Mouse (Mus musculus): ENCODE results near the gene Spg21. TPM values are rescaled to one million over a fixed set of nuclear protein-coding genes. Genes with fewer than 3 reads are reported as not detected.

Gene Spg21
- polyA plus RNA-seq, 1 experiment: 25.4 TPM

DNA sequence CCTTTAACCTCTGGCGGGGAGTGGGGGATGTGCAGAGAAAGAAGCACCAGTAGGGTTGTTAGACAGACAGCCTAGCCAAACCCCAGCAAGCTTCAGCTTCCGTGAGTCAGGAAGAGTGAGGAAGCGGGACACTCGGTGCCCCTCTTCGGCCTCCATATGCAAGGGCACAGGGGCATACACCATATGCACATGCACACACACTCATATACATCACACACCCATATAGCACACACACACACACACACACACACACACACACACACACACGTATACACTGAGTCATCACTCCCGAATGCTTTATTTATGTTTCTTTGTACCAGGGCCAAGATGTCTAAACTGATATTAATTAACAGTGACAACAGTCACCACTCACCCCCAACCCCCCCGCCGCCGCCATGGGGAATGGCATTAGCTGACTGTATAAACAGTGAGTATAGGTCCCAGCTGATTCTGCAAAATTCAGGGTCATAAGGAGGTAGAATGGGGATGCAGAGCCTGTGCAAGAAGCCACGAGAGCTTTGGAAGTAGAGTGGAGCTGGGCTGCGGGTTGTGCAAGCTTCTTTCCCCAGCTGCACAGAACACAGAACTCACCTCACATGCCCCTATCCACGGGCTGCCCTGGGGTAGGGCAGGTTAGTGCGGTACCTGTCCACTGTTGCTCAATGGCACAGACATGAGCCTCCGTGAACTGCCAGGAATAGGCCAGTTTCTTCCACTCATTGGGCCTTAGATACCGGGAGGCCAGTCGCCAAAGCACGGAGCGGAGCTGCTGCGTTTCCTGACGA lies 42.2 kb downstream of the Spg21 start:
- TF ChIP-seq POLR2A (IDR thresholded peaks at IDR 0.05; ENCODE audit: extremely low read depth, insufficient read depth, low read length): no peak
- no peak for TF ChIP-seq CTCF (IDR thresholded peaks at IDR 0.05; ENCODE audit: extremely low read depth, insufficient read depth, low read length)
- Histone ChIP-seq H3K4me3 (ENCODE audit: insufficient read depth, low read length) (no peak overlapping the region), H3K27ac (ENCODE audit: insufficient read depth, low read length) (no peak overlapping the region), H3K4me1 (ENCODE audit: control insufficient read depth, insufficient read depth, low read length) (no peaks in the 10 kb centered on the region)

DNA sequence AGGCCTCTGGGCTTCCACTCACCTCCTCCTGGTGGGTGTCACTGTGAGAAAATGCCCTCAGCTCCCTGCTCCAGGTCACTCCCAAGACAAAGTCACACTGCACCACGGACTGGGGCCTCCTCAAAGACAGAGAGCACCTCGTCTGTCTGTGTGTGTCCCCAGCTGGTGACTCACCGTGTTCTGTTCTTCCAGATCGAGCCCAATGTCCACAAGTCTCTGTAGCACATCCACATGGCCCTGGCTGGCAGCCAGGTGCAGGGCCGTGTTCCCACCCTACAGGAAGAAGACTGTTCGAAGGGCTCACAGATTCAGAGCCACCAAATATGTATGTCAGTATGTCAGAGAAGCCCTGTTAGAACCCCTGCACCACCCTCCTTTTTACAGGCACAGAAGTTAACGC lies 47.7 kb downstream of the Spg21 start:
- TF ChIP-seq POLR2A (IDR thresholded peaks at IDR 0.05; ENCODE audit: extremely low read depth, insufficient read depth, low read length): no peak
- TF ChIP-seq CTCF (IDR thresholded peaks at IDR 0.05; ENCODE audit: extremely low read depth, insufficient read depth, low read length): no peak
- Histone ChIP-seq H3K4me1 (ENCODE audit: control insufficient read depth, insufficient read depth, low read length) (no peaks in the 10 kb centered on the region), H3K4me3 (ENCODE audit: insufficient read depth, low read length) (no peak overlapping the region), H3K27ac (ENCODE audit: insufficient read depth, low read length) (no peak overlapping the region)

DNA sequence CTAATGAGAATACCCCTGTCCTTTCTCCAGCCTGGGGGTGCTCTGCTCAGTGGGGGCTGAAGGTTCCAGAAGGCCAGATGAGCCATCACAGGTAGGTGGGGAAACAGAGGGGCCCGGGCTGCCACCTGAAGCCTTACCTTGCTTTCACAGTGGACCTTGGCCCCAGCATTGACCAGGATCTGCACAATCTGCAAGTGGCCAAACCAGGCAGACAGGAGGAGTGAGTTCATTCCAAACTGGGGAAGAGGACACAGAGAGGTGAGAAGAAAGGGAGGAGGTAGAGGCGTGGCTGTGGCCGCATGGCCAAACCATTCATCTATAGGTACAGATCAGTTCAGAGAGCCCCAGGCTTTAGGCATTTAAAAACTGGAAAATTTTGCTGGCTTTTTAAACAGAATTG lies 51.8 kb downstream of the Spg21 start:
- H3K4me1 ChIP-seq (ENCODE audit: control insufficient read depth, insufficient read depth, low read length): no peaks in the 10 kb centered on the region
- no peak overlapping the region for H3K4me3 ChIP-seq (ENCODE audit: insufficient read depth, low read length)
- TF ChIP-seq POLR2A (IDR thresholded peaks at IDR 0.05; ENCODE audit: extremely low read depth, insufficient read depth, low read length) (no peak), CTCF (IDR thresholded peaks at IDR 0.05; ENCODE audit: extremely low read depth, insufficient read depth, low read length) (no peak)
- H3K27ac ChIP-seq (ENCODE audit: insufficient read depth, low read length): no peak overlapping the region

DNA sequence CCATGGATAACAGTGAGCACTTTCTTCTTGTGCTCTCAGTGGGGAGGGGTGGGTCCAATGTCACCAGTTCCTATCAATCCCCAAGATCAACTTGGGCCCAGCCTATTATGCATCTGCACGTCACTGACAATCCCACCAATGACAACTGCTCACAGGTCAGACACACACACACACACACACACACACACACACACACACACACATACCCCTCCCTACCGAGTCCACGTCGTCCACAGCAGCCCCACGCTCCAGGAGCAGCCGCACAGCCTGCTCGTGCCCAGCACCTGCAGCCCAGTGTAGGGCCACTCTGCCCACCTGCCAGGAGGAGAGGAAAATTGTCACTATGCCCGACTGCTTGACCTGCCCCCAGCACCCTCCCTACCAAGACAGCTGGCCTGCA lies 53.7 kb downstream of the Spg21 start:
- Histone ChIP-seq H3K4me3 (ENCODE audit: insufficient read depth, low read length) (no peak overlapping the region), H3K4me1 (ENCODE audit: control insufficient read depth, insufficient read depth, low read length) (no peaks in the 10 kb centered on the region), H3K27ac (ENCODE audit: insufficient read depth, low read length) (no peak overlapping the region)
- TF ChIP-seq POLR2A (IDR thresholded peaks at IDR 0.05; ENCODE audit: extremely low read depth, insufficient read depth, low read length): no peak
- no peak for TF ChIP-seq CTCF (IDR thresholded peaks at IDR 0.05; ENCODE audit: extremely low read depth, insufficient read depth, low read length)

DNA sequence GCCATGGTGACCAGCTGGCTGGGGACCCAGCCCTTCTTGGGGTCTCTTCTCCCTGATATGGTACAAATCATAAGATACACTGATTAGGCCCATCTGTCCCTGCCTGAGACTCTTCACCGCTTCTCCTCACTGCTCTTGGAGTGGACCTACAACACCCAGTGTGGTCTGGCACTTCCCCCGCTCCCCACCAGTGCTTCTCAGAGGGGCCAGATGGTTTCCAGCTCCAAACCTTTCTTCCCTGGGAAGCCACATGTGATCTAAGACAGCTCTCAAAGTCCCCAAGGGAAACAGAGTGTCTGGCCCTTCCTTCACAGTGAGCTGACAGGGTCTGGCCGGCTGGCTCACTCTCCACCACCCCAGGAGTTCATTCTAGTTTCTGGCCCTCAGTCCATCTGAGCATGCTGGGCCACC lies 54.1 kb downstream of the Spg21 start:
- no peak for TF ChIP-seq POLR2A (IDR thresholded peaks at IDR 0.05; ENCODE audit: extremely low read depth, insufficient read depth, low read length)
- no peak for TF ChIP-seq CTCF (IDR thresholded peaks at IDR 0.05; ENCODE audit: extremely low read depth, insufficient read depth, low read length)
- H3K4me3 ChIP-seq (ENCODE audit: insufficient read depth, low read length): no peak overlapping the region
- no peak overlapping the region for H3K27ac ChIP-seq (ENCODE audit: insufficient read depth, low read length)
- peaks cover 2% of the 10 kb centered on the region; the same call in 1 of the 2 replicates for H3K4me1 ChIP-seq (ENCODE audit: control insufficient read depth, insufficient read depth, low read length)

DNA sequence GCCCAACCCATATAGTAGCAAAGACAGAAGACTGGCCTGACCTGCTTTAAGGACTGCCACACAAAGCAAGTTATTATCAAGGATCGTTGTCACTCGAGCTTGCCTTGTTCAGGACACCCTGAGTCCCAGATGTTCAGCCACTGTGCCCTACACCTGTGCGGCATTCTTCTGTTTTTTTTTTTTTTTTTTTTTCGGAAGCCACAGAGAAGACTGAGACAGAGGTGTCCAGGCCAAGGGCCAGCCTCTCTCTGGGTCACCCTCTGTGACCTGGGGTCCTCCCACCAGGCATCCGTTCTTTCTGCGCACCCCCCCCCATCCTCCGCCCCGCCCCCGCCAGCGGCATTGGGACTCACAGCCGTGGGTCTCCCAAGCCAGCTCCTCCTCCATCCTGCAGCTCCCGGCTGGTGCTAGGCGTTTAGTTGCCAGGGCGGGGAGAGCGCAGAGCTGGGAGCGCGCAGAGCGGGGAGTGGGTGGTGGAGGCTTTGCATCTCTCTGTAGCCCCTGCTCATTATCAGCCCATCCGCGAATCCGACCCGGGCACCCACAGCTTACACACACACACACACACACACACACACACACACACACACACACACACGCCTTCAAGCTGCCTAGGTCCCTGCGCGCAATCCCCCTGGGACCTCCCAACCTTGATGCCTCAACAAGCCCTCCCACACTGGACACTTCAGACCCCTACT lies 59.2 kb downstream of the Spg21 start, which contains the start of gene Ankdd1a:
TSS of gene Ankdd1a (minus strand) at position 387 of the 698 bp plus-strand sequence.
- Histone ChIP-seq H3K27ac (ENCODE audit: insufficient read depth, low read length) (no peak within 1 kb of the TSS), H3K4me3 (ENCODE audit: insufficient read depth, low read length) (peak within 1 kb of the TSS; percentile 11)

DNA sequence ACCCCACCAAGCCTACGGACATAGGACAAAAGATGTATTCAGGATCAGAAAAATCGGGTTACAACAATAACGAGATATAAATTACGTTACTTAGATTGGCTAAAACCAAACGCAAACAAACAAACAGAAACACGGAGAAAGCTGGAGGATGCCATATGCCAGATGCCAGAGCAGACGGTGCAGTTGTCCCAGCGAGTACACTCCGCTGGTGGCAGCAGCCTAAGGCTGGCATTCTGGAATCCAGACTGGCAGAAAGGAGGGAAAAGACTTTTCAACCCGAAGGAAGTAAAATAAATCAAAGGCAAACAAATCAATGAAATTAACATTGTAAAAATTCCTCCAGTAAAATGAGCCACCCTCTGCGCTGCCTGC lies 59.7 kb downstream of the Spg21 start:
- TF ChIP-seq CTCF (IDR thresholded peaks at IDR 0.05; ENCODE audit: extremely low read depth, insufficient read depth, low read length) (no peak), POLR2A (IDR thresholded peaks at IDR 0.05; ENCODE audit: extremely low read depth, insufficient read depth, low read length) (no peak)
- Histone ChIP-seq H3K27ac (ENCODE audit: insufficient read depth, low read length) (no peak overlapping the region), H3K4me3 (ENCODE audit: insufficient read depth, low read length) (peak overlapping the region; percentile 11), H3K4me1 (ENCODE audit: control insufficient read depth, insufficient read depth, low read length) (peaks cover 2% of the 10 kb centered on the region; the same call in 1 of the 2 replicates)

More for the DNA sequence above, 59.2 kb downstream of the Spg21 start, which contains the start of gene Ankdd1a:
- TF ChIP-seq POLR2A (IDR thresholded peaks at IDR 0.05; ENCODE audit: extremely low read depth, insufficient read depth, low read length) (no peak), CTCF (IDR thresholded peaks at IDR 0.05; ENCODE audit: extremely low read depth, insufficient read depth, low read length) (no peak)
- H3K4me1 ChIP-seq (ENCODE audit: control insufficient read depth, insufficient read depth, low read length): peaks cover 2% of the 10 kb centered on the region; the same call in 1 of the 2 replicates

DNA sequence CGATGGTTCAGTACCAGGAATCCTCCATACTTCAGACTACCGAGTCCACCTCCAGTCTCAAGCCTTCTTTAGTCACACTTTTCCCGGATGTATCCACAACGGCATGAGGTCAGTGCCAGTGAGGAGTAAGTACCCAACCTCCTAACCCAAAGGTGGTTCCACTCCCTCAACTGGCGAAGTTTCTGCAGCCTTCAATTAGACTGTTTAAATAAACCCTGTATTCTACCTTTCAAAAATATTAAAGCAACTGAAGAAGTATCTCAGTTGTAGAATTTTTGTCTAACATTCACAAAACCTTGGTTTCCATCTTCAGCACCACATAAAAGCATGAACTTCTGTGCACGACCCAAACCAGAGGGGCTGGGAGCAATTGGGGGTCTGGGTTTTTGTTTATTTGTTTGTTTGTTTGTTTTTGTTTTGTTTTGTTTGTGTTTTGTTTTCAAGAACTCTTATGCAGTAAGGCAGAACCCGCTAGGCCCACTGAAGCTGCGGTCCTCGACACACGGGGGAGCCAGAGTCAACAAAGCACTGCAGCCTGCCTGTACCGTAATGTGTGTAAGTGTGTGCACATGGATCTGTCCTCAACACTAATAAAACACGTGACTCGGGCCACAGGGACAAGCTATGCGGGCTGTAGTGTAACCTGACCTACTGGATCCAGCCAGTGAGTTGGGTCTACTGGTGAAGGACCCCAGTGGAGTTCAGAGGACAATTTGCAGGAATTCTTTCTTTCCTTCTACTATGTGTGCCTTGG lies 63.0 kb downstream of the Spg21 start:
- TF ChIP-seq CTCF (IDR thresholded peaks at IDR 0.05; ENCODE audit: extremely low read depth, insufficient read depth, low read length) (peak; percentile 98), POLR2A (IDR thresholded peaks at IDR 0.05; ENCODE audit: extremely low read depth, insufficient read depth, low read length) (no peak)
- Histone ChIP-seq H3K4me1 (ENCODE audit: control insufficient read depth, insufficient read depth, low read length) (peaks cover 2% of the 10 kb centered on the region; the same call in 1 of the 2 replicates), H3K27ac (ENCODE audit: insufficient read depth, low read length) (no peak overlapping the region), H3K4me3 (ENCODE audit: insufficient read depth, low read length) (no peak overlapping the region)

DNA sequence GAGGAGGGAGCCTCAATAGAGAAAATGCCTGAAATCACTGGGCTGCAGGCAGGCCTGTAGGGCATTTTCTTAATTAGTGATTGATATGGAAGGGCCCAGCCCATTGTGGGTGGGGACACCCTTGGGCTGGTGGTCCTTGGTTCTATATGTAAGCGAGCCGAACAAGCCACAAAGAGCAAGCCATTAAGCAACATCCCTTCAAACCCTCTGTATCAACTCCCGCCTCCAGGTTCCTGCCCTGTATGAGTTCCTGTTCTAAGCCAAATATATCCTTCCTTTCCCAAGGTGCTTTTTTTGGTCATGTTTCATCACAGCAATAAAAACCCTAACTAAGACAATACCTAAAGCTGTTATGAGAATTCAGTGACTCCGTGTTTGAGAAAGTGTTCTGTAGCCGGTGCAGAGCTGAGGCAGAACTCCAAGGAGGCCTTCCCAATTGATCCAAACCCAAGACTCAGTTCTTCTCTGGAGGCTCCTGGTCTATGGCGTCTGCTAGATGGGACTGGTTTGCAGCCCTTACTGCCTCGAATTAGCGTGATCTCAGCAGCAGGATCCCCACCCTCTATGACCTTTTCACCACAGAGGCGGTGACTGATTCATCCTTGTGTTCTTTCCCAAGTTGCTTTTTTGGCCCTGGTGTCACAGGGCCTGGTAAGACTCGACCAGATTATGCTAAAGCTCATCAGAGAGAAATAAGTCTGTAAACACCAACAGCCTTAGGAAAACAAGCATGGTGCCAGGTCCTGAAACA lies 64.9 kb downstream of the Spg21 start:
- no peaks in the 10 kb centered on the region for H3K4me1 ChIP-seq (ENCODE audit: control insufficient read depth, insufficient read depth, low read length)
- no peak for TF ChIP-seq CTCF (IDR thresholded peaks at IDR 0.05; ENCODE audit: extremely low read depth, insufficient read depth, low read length)
- TF ChIP-seq POLR2A (IDR thresholded peaks at IDR 0.05; ENCODE audit: extremely low read depth, insufficient read depth, low read length): no peak
- H3K4me3 ChIP-seq (ENCODE audit: insufficient read depth, low read length): no peak overlapping the region
- H3K27ac ChIP-seq (ENCODE audit: insufficient read depth, low read length): no peak overlapping the region
